Mouse (Mus musculus): ENCODE measurements at regions not wholly inside any gene's neighbourhood (a gene's known extent, or its start where the extent isn't known, plus 50 kb on each side); places are given as distances from the start of the nearest gene placed in this dataset.

DNA sequence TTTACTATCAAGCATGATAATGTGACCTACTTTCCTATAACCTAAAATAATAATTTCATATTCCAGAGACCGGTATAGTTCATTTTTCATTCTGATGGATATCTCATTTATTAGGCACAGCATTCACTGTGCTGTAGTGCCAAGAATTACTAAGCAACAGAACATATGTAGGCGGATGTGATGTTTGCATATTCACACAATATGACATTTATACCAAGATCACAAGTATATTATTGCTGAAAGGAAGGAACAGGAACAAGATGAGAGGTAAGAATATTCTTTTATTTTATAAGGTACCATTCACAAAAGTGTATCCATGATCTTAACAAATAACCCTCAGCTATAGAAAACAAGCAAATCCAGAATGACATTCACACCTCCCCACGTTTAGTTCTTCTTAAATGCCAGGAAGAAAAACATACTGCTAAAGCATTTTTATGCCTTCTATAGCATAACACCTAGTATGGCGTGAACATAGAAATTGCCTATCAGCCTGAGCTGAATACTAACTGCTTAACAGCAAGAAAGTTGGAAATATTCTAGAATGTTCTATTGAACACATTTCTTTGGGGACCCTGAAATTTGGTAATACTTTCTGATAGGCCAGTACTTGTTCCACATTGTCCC is 1062.8 kb upstream of the Acvr2a start:
- H3K27ac ChIP-seq (replicated peaks): no peak overlapping the region
- H3K36me3 ChIP-seq: no peaks in the 10 kb centered on the region
- no peaks in the 10 kb centered on the region for H3K27me3 ChIP-seq
- no peak overlapping the region for H3K4me2 ChIP-seq (replicated peaks)
- H3K4me3 ChIP-seq (replicated peaks): no peak overlapping the region
- H3K9ac ChIP-seq: no peak overlapping the region
- no peak for ATAC-seq (ENCODE audit: insufficient number of reproducible peaks, low FRiP score, low TSS enrichment, low read depth)
- H3K9me3 ChIP-seq (replicated peaks): no peaks in the 10 kb centered on the region
- WGBS: 79% methylated on average over 4 of the region's 4 CpGs
- H3K4me1 ChIP-seq: no peaks in the 10 kb centered on the region

DNA sequence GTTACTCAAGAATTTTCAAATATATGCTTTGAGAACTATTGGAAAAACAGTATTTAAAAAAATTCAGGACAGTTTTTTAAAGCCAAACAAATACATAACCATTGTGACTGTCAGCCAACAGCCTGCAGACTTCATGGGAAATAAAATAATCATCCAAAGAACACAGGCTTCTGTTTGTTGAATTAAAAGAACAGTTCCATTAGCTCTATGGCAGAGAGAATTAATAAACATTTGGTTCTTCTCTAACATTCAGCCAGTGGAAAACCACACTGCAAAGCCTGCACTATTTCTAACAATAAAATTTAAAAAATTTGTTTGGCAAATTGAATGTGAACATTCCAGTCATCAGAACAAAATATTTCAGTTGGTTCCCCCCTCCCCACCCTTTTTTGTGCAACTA is 1058.2 kb upstream of the Acvr2a start:
- Histone ChIP-seq H3K27ac (replicated peaks) (no peak overlapping the region), H3K36me3 (no peaks in the 10 kb centered on the region), H3K9me3 (replicated peaks) (no peaks in the 10 kb centered on the region), H3K9ac (no peak overlapping the region), H3K27me3 (no peaks in the 10 kb centered on the region), H3K4me2 (replicated peaks) (no peak overlapping the region), H3K4me3 (replicated peaks) (no peak overlapping the region), H3K4me1 (no peaks in the 10 kb centered on the region)
- no peak for ATAC-seq (ENCODE audit: insufficient number of reproducible peaks, low FRiP score, low TSS enrichment, low read depth)

GRCm38 (mm10) chr2:47756248-47756647 is 1057.7 kb upstream of the Acvr2a start:
- no peak overlapping the region for H3K9ac ChIP-seq
- WGBS: 52% methylated on average over 4 of the region's 4 CpGs
- no peaks in the 10 kb centered on the region for H3K4me1 ChIP-seq
- H3K36me3 ChIP-seq: no peaks in the 10 kb centered on the region
- no peak overlapping the region for H3K4me3 ChIP-seq (replicated peaks)
- no peak overlapping the region for H3K27ac ChIP-seq (replicated peaks)
- H3K4me2 ChIP-seq (replicated peaks): no peak overlapping the region
- no peak for ATAC-seq (ENCODE audit: insufficient number of reproducible peaks, low FRiP score, low TSS enrichment, low read depth)
- H3K9me3 ChIP-seq (replicated peaks): no peaks in the 10 kb centered on the region
- no peaks in the 10 kb centered on the region for H3K27me3 ChIP-seq

DNA sequence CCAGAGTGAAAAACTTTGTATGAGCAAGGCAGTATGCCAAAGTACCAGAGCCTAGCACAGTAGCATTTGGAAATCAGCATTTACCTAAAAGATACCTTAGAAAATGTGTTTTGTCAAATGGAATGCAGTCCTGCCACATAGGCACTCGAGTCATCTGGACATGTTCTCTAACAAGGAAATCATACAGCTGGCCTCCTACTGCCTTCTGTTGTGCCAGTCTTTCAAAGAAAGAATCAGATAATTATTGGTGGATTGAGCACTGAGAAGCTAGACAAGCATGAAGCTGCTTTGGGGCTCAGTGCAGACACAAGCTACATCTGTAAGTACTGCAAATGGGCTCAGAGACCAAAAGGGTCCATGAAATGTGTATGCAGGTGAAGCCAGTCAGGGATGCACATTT is 1038.1 kb upstream of the Acvr2a start:
- Histone ChIP-seq H3K36me3 (no peaks in the 10 kb centered on the region), H3K4me3 (replicated peaks) (no peak overlapping the region), H3K4me1 (no peaks in the 10 kb centered on the region), H3K27me3 (no peaks in the 10 kb centered on the region), H3K9ac (no peak overlapping the region), H3K9me3 (replicated peaks) (no peaks in the 10 kb centered on the region), H3K27ac (replicated peaks) (no peak overlapping the region), H3K4me2 (replicated peaks) (no peak overlapping the region)
- no peak for ATAC-seq (ENCODE audit: insufficient number of reproducible peaks, low FRiP score, low TSS enrichment, low read depth)
- 28% methylated on average over 1 of the region's 1 CpGs for WGBS

DNA sequence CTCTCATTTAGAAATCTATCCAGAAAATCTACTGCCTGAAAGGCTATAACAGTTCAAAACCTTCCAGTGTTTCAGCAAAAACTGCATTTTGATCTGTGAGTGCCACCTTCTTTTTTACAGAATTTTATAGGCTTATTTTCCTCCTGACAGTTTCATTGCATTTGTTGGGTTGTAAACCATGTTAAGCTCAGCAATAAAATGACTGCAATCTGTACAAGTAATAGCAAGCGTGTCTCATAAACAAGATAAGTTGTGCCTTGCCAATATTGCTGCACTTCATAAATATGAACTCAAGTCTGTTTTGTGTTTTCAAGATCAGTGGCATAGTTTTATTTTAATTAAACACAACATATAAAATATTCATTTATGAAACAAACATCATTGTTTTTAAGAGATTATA is 1036.9 kb upstream of the Acvr2a start:
- Histone ChIP-seq H3K27ac (replicated peaks) (no peak overlapping the region), H3K27me3 (no peaks in the 10 kb centered on the region), H3K4me3 (replicated peaks) (no peak overlapping the region), H3K36me3 (no peaks in the 10 kb centered on the region), H3K4me1 (no peaks in the 10 kb centered on the region), H3K9ac (no peak overlapping the region), H3K4me2 (replicated peaks) (no peak overlapping the region), H3K9me3 (replicated peaks) (no peaks in the 10 kb centered on the region)
- WGBS: 85% methylated on average over 1 of the region's 1 CpGs
- ATAC-seq (ENCODE audit: insufficient number of reproducible peaks, low FRiP score, low TSS enrichment, low read depth): no peak

DNA sequence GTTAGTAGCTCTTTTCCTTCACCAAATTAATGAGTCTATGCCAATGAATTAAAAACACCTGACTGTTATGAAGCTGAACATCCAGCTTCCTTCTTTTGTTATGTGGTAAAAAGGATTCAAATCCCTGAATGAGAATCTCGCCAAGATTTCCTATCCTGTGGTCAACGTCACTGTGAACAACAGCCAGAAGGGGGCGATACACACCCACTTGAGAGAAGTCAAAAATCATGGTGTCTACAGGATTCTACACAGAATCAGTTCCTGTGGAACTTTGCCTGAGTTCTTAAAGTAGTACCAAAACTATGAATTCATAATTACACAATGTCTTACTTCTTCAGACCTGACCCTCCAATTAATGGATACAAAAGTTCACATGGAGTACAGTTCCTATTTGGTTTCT is 1028.1 kb upstream of the Acvr2a start:
- H3K9ac ChIP-seq: no peak overlapping the region
- no peak for ATAC-seq (ENCODE audit: insufficient number of reproducible peaks, low FRiP score, low TSS enrichment, low read depth)
- no peaks in the 10 kb centered on the region for H3K36me3 ChIP-seq
- no peak overlapping the region for H3K27ac ChIP-seq (replicated peaks)
- no peaks in the 10 kb centered on the region for H3K4me1 ChIP-seq
- no peak overlapping the region for H3K4me3 ChIP-seq (replicated peaks)
- H3K27me3 ChIP-seq: no peaks in the 10 kb centered on the region
- H3K9me3 ChIP-seq (replicated peaks): no peaks in the 10 kb centered on the region
- 2% methylated on average over 3 of the region's 3 CpGs for WGBS
- H3K4me2 ChIP-seq (replicated peaks): no peak overlapping the region

- Histone ChIP-seq H3K4me3 (replicated peaks) (no peak overlapping the region), H3K27ac (replicated peaks) (no peak overlapping the region), H3K9me3 (replicated peaks) (no peaks in the 10 kb centered on the region), H3K27me3 (no peaks in the 10 kb centered on the region), H3K9ac (no peak overlapping the region), H3K4me2 (replicated peaks) (no peak overlapping the region), H3K36me3 (no peaks in the 10 kb centered on the region), H3K4me1 (no peaks in the 10 kb centered on the region)
- ATAC-seq (ENCODE audit: insufficient number of reproducible peaks, low FRiP score, low TSS enrichment, low read depth): no peak
- 14% methylated on average over 2 of the region's 2 CpGs for WGBS
These were observed 991.1 kb upstream of the Acvr2a start for GRCm38 (mm10) chr2:47822746-47823271.

DNA sequence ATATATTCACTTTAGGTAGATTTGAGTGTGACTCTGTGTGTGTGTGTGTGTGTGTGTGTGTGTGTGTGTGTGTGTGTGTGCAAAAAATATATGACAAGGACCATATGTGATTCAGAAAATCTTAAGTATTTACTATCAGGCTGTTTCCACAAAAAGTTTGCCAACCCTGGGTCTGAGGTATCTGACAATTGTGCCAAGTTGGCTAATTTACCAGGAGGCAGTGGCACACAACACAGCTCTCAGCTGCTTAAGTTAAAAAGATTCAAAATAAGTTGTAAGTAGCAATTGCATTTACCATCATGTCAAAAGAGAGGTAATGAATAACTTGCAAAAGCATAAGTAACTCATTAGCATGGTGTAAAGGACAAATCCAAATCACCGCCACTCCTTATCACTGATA is 981.4 kb upstream of the Acvr2a start:
- Histone ChIP-seq H3K4me3 (replicated peaks) (no peak overlapping the region), H3K4me2 (replicated peaks) (no peak overlapping the region), H3K27me3 (no peaks in the 10 kb centered on the region), H3K27ac (replicated peaks) (no peak overlapping the region), H3K4me1 (no peaks in the 10 kb centered on the region), H3K9ac (no peak overlapping the region), H3K36me3 (no peaks in the 10 kb centered on the region), H3K9me3 (replicated peaks) (no peaks in the 10 kb centered on the region)
- no peak for ATAC-seq (ENCODE audit: insufficient number of reproducible peaks, low FRiP score, low TSS enrichment, low read depth)
- 85% methylated on average over 1 of the region's 1 CpGs for WGBS

DNA sequence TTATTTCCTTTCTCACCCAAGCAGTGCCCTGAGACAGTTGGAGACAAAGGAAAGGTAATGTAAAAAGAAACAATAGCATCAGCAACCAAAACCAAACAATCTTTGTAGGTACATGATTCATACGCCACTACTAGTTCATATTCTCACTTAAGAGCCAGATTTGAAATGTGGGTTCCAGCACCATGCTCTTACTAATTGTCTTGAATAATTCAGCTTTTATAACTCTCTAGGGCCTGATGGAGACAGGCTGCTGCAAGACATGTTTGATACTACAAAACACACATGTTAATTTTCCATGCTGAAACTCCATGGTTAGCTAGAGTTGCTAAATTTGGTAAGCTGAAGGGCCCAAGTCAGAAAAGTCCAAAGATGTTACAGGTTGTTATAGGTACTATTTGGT is 980.4 kb upstream of the Acvr2a start:
- 78% methylated on average over 1 of the region's 1 CpGs for WGBS
- no peaks in the 10 kb centered on the region for H3K36me3 ChIP-seq
- H3K4me3 ChIP-seq (replicated peaks): no peak overlapping the region
- no peaks in the 10 kb centered on the region for H3K27me3 ChIP-seq
- no peaks in the 10 kb centered on the region for H3K9me3 ChIP-seq (replicated peaks)
- no peak overlapping the region for H3K9ac ChIP-seq
- ATAC-seq (ENCODE audit: insufficient number of reproducible peaks, low FRiP score, low TSS enrichment, low read depth): no peak
- no peaks in the 10 kb centered on the region for H3K4me1 ChIP-seq
- no peak overlapping the region for H3K27ac ChIP-seq (replicated peaks)
- no peak overlapping the region for H3K4me2 ChIP-seq (replicated peaks)

GRCm38 (mm10) chr2:47834055-47834799 is 979.7 kb upstream of the Acvr2a start:
- H3K9ac ChIP-seq: no peak overlapping the region
- H3K27ac ChIP-seq (replicated peaks): no peak overlapping the region
- no peaks in the 10 kb centered on the region for H3K27me3 ChIP-seq
- no peak for ATAC-seq (ENCODE audit: insufficient number of reproducible peaks, low FRiP score, low TSS enrichment, low read depth)
- no peaks in the 10 kb centered on the region for H3K4me1 ChIP-seq
- no peak overlapping the region for H3K4me2 ChIP-seq (replicated peaks)
- WGBS: 68% methylated on average over 5 of the region's 5 CpGs
- H3K36me3 ChIP-seq: no peaks in the 10 kb centered on the region
- H3K9me3 ChIP-seq (replicated peaks): no peaks in the 10 kb centered on the region
- no peak overlapping the region for H3K4me3 ChIP-seq (replicated peaks)

DNA sequence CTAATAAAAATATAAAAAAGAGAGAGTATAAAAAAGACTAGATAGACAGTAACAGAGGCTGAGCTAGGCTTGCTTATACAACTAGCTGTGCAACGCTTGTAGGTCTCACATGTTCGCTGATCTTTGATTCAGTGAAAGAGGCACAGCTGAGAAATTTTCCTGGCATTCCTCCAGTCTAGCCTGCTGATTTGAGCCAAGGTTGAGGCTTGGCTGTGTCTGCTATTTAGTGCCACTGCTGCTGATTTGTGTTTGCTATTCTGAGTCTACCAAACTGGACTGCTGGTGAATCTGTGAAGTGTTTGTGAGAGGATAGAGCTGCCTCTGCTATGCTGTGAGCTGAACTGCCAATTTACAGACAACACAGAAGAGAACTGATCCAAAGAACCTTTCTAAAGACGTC is 956.7 kb upstream of the Acvr2a start:
- Histone ChIP-seq H3K9ac (no peak overlapping the region), H3K27me3 (no peaks in the 10 kb centered on the region), H3K27ac (replicated peaks) (no peak overlapping the region), H3K4me1 (no peaks in the 10 kb centered on the region), H3K4me2 (replicated peaks) (no peak overlapping the region), H3K4me3 (replicated peaks) (no peak overlapping the region), H3K9me3 (replicated peaks) (no peaks in the 10 kb centered on the region), H3K36me3 (no peaks in the 10 kb centered on the region)
- no peak for ATAC-seq (ENCODE audit: insufficient number of reproducible peaks, low FRiP score, low TSS enrichment, low read depth)
- 66% methylated on average over 3 of the region's 3 CpGs for WGBS

DNA sequence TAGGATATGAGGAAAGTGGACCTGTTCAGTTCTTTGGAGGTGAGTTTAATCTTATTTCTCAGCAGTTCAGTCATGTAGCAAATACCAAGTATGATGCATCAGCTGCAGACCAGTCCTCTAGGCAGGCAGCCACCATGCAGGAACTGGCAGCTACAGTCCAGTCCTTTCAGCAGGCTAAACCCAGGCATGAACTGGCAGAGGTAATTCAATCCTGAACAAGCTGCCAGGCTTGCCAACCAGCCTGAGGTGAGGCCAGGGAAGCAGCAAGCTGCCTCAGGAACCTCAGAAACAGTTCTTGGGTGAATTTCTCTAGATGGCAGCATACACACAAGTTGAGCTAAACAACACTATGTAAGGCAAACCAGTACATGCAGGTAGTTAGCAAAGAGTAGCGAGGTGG is 951.5 kb upstream of the Acvr2a start:
- Histone ChIP-seq H3K4me1 (no peaks in the 10 kb centered on the region), H3K9ac (no peak overlapping the region), H3K9me3 (replicated peaks) (no peaks in the 10 kb centered on the region), H3K36me3 (no peaks in the 10 kb centered on the region), H3K4me3 (replicated peaks) (no peak overlapping the region), H3K27ac (replicated peaks) (no peak overlapping the region), H3K27me3 (no peaks in the 10 kb centered on the region), H3K4me2 (replicated peaks) (no peak overlapping the region)
- WGBS: 90% methylated on average over 1 of the region's 1 CpGs
- ATAC-seq (ENCODE audit: insufficient number of reproducible peaks, low FRiP score, low TSS enrichment, low read depth): no peak
